Mouse (Mus musculus) cerebellum, adult 8-10 months (tissue): Measurements from ENCODE around the gene Pde4d.

Experiments
- DNase-seq: peaks from one replicate; pipeline ENCODE4 v3.0.0; 2022

Pde4d gene

DNA sequence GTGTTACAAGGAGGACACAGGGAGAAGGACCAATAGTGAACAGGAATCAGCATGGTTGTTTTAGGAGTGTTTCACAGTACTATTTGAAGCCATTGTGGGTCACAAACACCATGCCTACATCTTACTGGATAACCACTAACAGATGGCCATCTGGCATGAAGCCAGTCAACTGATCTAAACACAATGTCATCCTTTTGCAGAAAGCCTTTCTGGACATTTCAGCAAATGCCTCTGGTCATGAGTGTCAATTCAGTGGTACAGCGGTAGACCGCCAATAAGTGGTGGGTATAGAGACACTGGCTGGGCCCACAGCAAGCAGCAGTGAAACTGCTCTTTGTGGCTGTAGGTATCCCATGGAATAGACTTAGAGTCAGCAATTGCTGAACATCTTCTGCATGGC lies 151.3 kb downstream of the Pde4d start:
- no peak for DNase-seq

- no peak for DNase-seq
Observed at GRCm38 (mm10) chr13:108603502-108603901, 153.8 kb downstream of the Pde4d start.

DNA sequence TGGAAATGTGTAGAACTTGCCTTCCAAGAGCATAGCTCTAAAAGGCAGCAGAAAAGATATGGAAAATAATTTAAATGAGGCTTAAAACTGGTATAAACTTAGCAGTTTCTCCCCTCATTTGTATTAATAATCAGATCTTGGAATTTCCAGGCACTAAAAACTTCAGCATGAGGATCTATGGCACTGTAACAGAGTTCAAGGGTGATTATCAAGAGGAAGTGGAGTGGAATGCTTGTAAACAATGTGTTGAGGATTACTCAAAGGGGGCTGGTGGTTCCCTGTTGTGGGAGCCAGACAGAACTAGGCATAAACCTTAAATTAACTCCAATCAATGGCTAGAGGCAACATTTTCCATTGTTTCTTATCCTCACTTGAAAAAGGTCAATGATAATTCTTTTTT lies 154.5 kb downstream of the Pde4d start:
- DNase-seq, result no peak

GRCm38 (mm10) chr13:108618207-108618606 lies 168.5 kb downstream of the Pde4d start:
- no peak for DNase-seq

DNA sequence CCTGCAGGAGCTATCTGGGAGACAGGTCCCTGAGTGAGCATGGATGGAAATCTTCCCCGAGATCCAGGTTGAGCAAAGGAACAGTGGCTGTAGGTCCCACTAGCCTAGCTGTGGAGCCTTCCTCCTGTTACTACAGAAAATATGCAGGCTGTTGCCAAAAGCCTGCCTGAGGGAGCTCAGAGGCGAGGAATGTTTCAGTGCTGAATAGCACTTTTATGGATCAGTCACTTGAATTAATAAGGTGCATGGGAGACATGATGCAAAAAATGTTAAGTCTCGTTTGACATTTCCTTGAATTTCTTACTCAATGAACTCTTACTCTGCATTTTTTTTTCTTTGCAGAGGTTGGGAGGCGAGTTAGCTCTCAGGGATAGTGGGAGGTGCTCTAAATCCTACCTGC lies 172.9 kb downstream of the Pde4d start:
- no peak for DNase-seq

DNA sequence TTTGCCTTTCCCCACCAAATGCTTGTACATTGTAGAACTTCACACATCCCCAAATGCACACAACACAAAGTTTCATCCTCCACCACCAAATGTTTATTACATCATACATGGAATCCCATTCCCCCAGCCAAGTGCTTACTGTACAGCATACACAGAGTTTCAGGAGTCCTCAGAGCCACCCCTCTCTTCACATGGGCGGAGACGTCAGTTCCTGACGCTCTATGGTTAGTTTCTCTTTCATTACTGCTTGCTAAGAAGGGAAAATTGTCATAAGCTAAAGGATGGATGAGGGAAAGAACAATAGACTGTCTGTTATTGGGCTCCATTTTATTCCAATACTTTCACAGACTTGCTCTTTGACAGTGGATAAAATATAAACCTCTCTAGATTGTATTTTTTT lies 174.2 kb downstream of the Pde4d start:
- DNase-seq, result no peak

DNA sequence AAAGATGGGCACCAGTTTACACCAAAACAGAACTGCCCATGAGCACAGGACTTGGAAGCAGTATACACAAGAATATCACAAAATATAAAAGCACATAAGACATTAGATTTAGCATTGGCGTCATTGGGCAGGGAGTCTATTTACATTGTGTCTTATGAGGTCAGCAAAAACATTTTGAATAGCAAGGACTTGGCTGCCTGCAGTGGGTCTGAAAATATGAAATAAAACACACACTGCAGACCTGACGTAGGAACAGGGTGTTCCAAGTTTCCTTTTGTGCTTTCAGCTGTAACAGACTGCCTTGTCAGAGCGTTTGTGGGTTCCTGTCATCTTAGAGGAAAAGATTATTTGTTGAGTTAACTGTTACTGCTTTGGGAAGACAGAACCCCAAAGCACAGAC lies 176.4 kb downstream of the Pde4d start:
- DNase-seq, result no peak

- DNase-seq, result no peak
Observed at GRCm38 (mm10) chr13:108628501-108628900, 178.8 kb downstream of the Pde4d start.

DNA sequence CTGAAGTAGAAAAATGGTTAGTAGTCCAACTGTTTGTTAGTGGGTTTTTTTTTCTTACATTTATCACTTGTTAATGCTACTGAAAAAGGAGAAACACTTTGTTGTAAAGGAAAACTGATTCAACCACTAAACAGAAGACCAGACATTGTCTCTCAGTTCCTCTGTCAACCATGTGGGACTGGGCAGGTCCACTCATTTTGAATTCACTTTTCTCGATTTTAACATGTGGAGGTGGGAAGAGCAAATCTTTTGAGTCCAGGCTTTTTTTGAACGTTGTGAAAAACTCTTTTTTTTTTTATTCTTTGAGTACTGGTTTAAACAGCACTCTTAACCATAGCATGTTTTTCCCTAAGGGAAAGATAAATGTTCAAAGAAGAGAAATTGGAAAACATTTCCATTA lies 180.8 kb downstream of the Pde4d start:
- no peak for DNase-seq

DNA sequence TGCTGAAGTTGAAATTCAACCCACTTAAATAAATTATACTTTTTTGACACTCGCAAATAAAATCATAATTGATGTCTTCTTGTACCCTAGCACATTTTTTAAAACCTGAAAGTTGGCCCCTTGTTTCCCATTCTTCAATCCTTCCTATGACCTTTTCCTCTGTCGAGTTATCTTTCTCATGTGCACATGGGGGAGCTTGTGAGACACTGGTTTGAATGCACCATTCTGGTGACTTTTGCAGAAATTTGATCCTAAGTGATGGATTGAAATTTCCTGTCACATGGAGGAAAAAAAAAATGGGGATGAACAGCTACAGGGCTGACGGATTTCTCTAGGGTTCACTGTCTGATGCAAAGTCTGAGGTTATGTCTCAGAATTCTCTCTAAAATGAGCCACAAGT lies 181.5 kb downstream of the Pde4d start:
- DNase-seq, result no peak

DNA sequence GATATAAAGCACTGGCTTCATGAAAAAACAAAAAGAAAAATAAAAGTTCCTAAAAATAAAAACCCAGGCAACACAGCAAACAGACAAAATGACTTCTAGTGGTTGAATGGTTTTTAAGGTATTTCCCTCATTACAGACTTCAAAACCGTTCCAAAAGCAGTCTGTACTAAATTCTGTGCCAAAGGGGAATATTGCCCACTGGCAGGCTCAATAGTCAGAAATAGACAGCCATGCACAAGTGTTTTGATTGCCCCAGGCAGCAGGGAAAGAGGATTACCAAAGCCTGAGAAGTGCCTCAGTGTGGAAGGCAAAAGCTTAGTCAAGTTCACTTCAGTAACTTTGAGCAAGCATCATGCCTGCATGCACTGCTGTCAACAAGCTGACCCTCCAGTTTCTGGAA lies 186.8 kb downstream of the Pde4d start:
- DNase-seq, result no peak

DNA sequence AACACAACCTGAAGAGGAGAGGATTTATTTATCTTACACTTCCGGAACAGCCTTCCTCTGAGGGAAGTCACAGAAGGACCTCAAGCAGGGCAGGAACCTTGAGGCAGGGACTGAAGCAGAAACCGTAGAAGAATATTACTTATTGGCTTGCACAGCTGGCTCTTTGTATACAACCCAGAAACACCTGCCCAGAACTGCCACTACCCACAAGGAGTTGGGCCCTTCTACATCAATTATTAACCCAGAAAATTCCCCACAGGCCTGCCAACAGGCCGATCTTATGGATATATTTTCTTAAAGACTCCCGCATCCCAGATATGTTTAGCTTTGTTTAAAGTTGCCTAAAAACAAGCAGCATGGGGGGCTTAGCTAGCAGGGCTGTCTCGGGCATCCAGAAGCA lies 192.5 kb downstream of the Pde4d start:
- no peak for DNase-seq

GRCm38 (mm10) chr13:108646801-108647200 lies 197.1 kb downstream of the Pde4d start:
- DNase-seq, result no peak

- no peak for DNase-seq
Observed at GRCm38 (mm10) chr13:108647239-108647638, 197.5 kb downstream of the Pde4d start.

DNA sequence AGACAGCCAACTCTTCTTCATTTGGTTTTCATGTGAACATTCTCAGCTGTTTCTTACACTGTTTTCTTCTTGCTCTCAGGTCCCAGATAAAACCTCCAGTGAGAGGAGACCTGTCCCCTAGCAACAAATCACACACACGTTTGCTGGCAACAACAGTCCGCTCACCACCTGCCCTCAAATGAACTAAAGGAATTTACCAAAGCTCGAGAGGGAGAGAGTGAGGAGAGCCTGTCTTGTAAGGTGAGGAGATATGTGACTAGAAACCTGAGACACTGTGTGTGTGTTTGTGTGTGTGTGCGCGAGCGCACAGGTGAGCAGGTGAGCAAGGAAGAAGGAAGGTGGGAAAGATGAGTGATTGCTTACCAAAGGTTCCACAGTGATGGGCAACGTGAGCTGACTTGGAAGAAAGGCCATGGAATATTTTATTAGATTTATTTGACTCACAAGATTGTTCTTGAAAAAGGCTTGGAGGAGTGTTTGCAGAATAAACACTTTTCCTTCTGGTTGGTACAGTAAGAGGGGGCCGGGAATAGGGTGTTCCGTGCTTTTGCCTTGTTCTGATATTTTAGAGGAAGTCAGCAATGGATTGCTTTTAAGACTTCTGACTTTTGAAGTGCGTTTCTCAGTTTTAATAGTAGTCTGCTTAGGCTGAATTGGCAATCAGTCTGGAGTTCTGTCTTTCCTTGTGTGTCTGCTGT lies 204.4 kb downstream of the Pde4d start:
- DNase-seq, result no peak

- DNase-seq, result no peak
Observed at GRCm38 (mm10) chr13:108666579-108666978, 216.8 kb downstream of the Pde4d start.

- DNase-seq, result no peak
Observed at GRCm38 (mm10) chr13:108667077-108667476, 217.3 kb downstream of the Pde4d start.

DNA sequence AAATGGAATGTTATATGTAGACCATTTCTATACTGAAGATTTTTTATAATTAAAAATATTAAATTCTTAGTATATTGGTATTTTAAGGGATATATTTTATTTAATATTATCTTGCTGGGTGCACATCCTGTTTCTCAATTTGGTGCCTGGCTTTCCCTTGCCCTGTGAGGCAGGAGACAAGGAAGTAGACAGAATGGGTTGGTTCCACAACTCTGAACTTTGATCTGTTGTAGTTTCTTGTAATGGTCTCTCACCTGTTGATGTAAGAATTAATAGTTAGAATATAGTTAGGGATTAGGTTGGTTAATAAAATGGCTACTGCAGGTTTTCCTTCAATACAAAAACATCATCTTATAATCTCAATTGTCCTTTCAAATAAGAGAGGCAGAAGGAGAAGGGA lies 227.3 kb downstream of the Pde4d start:
- no peak for DNase-seq

DNA sequence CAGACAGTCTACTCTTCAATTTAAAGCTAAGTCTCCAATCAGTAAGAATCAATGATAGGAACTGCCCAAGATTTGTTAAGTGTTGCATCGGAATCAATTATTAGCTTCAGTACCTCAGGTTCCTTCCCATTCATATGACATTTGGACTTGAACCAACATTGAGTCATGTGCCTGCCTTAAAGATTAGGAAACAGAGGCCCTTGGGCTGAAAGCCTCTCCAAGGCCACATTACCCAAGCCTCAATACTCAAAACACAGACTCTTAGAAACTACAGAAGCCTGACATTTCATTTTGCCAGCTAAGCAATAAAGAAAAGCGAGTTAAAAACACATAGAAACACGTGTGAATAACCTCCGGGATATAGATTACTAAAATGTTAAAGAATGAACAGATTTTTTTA lies 233.3 kb downstream of the Pde4d start:
- DNase-seq, result no peak

GRCm38 (mm10) chr13:108685817-108686216 lies 236.1 kb downstream of the Pde4d start:
- DNase-seq, result no peak

DNA sequence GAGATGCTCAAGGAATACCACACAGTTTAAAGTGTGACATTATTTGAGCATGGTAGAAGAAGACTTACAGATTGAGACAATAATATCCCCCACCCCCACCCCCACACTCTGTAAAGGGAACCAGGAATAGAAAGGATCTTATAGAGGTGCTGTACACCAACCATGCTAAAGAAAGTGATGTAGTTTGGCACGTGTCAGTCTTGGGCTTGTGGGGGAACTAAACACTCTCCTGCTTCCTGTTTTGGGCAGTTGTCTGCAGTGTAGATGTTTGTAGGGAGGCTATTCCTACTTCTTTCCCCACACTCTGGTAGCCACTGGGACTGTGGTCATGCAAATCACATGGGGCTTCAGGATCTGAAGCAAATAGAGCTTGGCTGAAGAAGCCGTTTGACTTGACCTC lies 236.5 kb downstream of the Pde4d start:
- DNase-seq, result no peak

DNA sequence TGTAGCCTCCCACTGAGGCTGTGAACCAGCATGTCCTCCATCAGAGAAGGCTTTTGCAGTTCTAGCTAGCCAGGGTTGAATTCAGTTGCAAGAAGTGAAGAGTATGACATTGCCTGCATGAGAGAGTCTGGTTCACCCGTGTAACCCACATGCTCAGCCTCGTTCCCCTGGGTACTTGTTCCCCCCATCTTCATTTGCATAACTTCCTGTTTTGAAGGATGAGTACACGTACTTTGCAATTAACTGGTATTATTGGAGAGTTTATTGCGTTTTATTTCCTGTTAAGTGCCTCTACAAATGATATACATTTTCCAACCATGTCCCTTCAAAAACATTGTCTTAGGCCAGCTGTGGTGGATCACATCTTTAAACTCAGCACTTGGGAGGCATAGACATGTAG lies 237.1 kb downstream of the Pde4d start:
- DNase-seq, result no peak

DNA sequence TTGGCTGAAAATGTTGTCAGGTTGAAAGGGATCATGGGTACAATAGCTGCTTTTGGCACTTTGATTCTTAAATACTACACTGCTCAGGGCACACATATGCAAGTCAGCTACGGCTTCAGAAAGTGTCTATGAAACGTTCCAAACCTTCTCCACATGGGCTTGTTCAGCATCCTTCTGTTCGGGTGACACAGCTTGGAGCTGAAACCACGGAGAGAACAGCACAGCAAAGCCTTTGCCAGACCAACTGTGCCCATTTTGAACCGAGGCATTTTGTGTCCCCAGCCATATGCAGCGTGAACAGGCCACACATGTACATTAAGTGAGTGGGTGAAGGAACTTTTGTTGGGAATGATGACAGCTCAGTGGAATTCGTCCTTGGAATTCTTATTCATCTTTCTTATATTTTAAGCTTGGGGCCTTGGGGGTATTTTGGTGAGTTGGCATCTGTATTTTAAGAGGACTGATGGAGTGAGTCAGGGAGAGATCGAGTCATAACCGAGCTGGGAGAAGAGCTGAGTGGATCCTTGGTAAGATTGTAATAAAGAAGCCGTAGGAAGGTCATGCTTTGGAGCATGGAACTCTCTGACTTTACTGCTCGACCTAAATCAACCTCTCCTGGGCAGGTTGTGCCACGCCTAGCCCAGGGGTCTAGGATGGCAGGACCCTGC lies 243.3 kb downstream of the Pde4d start:
- no peak for DNase-seq

- no peak for DNase-seq
Observed at GRCm38 (mm10) chr13:108705441-108705840, 255.7 kb downstream of the Pde4d start.

DNA sequence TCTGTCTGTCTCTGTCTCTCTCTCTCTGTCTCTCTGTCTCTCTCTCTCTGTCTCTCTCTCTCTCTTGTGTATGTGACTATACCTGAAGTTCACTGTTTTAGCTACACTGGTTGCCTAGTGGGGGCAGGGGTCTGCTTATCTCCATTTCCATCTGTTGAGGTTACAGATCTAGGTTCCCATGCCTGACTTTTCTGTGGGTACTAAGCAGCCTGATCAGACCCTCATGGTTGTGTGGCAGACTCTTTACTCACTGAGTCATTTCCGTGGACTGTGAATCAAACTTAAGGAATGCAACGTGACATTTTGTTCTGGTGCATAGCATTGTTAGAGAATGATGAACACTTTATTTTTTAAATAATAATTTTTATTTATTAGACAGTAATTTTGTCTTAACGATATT lies 264.3 kb downstream of the Pde4d start:
- DNase-seq, result no peak
